Mouse (Mus musculus) gonadal fat pad, adult 2 months (tissue): ENCODE data around the gene Crnkl1. TPM values are rescaled to one million over a fixed set of nuclear protein-coding genes. Genes with fewer than 3 reads are reported as not detected.

Source experiments
- DNase-seq: peaks from one replicate; pipeline ENCODE4 v3.0.0-alpha.2; 2012; ENCODE audit warnings: low read depth
- polyA plus RNA-seq: library from polyadenylated mRNA; depleted of rRNA; stranded (reverse); fragments of >200 nt; gene quantifications from 2 replicates; pipeline ENCODE4 v1.2.3, GENCODE M21; 2012; rRNA removed

The Crnkl1 gene
- polyA plus RNA-seq, 1 experiment: 5.0 TPM

- no peak for DNase-seq
Observed at GRCm38 (mm10) chr2:145874879-145875482, 59.8 kb downstream of the Crnkl1 start.

- no peak for DNase-seq
Observed at GRCm38 (mm10) chr2:145873953-145874352, 60.9 kb downstream of the Crnkl1 start.

DNA sequence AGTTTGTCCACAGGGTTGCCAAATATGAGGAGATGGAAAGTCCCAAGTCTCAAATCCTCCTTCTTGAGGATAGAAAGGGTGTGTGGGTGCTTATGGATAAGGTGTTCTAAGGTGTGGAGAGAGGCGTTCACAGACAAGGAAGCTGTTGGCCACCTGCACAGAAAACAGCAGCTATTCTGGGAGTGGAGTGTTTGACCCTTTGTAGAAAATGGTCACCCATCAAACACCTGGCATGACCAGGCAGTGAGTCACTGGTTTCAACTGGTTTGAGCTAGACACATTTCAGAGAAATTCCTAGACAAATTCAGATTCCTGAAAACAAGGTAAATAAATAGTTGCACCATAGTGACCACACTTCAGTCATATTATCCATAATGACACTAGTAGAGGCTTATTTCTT, 62.7 kb downstream of the Crnkl1 start:
- no peak for DNase-seq

GRCm38 (mm10) chr2:145871308-145871707, 63.5 kb downstream of the Crnkl1 start:
- no peak for DNase-seq

Other genes starting within 250 kb of the Crnkl1 start
- gene Naa20, start 32.9 kb downstream of the Crnkl1 start, polyA plus RNA-seq: 23.2 and 24.7 TPM in 2 replicates
- gene Cfap61, start 230 bp downstream of the Crnkl1 start, polyA plus RNA-seq: 0.85 and 1.4 TPM in 2 replicates